Mouse (Mus musculus): Measurements from ENCODE around the gene Trim72. TPM values are rescaled to one million over a fixed set of nuclear protein-coding genes. Genes with fewer than 3 reads are reported as not detected.
"Not testable (repeated sequence)": the region's sequence is repeated elsewhere in the genome, so short reads cannot be mapped to it uniquely, and the experiment has no call there.

Trim72 gene
- polyA plus RNA-seq, 1 experiment from 2014 or later: 3.6 TPM

DNA sequence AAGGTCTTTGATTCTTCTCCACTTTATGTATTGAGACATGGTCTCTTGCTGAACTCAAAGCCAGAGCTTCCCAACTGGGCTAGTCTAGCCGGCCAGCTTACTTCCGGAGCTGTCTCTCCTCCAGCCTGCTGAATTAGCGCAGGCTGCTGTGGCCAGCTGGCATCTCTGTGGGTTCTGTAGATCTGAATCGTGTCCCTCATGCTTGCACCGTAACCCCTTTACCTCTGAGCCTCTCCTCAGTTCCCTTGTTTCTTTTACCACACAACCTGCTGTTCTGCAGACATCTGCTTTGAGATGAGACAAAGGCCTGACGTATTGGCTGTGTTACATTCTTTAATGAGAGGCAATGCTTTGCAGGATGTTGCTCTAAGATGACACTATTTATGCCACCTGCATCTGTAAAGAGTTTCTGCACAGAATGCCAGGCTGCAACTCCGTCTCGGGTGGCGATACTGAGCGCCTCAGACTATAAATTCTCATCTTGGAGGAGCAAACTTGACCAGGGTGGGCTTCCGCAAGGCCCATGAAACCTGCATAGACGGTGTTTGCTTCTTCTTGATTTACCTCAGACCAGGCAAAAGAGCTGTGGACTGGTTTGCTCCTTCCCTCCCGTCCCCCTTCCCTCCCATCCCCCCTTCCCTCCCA lies 8.5 kb downstream of the Trim72 start:
- Histone ChIP-seq H3K36me3 (no peaks in the 10 kb centered on the region), H3K4me2 (replicated peaks) (no peak overlapping the region), H3K27ac (replicated peaks) (no peak overlapping the region), H3K9ac (no peak overlapping the region), H3K9me3 (replicated peaks) (no peaks in the 10 kb centered on the region), H3K4me1 (no peaks in the 10 kb centered on the region), H3K27me3 (no peaks in the 10 kb centered on the region), H3K4me3 (replicated peaks) (no peak overlapping the region)
- WGBS: 71% methylated on average over 13 of the region's 13 CpGs
- no peak for ATAC-seq (ENCODE audit: insufficient number of reproducible peaks, low FRiP score, low TSS enrichment, low read depth)

DNA sequence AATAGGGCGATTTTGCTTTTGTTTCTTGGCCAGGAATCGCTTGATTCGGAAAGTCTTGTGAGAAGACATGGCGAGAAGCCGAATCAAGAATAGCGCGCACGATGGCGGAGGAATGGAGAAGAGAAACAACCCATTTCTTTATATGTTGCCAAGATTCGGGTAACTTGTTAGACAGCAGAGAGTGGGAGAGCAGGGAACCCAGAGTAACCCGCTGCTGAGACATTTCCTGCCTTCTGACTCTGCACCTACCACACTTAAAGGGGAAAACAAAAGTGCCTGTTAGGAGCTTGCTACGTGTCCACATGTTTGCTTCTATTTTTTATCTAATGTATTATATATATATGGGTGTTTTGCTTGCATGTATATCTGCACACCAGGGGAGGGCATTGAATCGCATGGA lies 9.4 kb downstream of the Trim72 start:
- no peak for ATAC-seq (ENCODE audit: insufficient number of reproducible peaks, low FRiP score, low TSS enrichment, low read depth)
- Histone ChIP-seq H3K9me3 (replicated peaks) (no peaks in the 10 kb centered on the region), H3K4me1 (no peaks in the 10 kb centered on the region), H3K4me3 (replicated peaks) (no peak overlapping the region), H3K36me3 (no peaks in the 10 kb centered on the region), H3K9ac (no peak overlapping the region), H3K27me3 (no peaks in the 10 kb centered on the region), H3K4me2 (replicated peaks) (no peak overlapping the region), H3K27ac (replicated peaks) (no peak overlapping the region)
- 90% methylated on average over 13 of the region's 13 CpGs for WGBS

DNA sequence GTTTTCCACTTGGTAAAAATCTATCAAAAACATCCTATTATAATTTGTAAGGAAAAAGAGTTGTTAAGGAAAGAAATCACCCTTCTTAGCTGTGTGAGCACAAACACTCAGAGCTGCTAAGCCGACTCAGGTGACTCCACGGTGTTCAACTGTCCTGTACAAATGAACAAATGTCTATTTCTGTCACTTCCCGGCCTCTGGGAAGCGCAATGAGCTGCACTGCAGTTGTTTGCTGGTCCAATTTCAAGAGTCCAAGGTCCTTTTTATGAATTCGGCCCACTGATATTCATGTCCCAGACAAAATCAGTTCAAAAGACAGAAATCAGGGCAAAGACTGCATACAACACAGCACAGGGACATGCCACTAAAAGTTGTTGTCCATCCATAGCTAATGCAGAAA lies 12.4 kb downstream of the Trim72 start:
- not testable (repeated sequence) for H3K4me2 ChIP-seq (replicated peaks); H3K27ac ChIP-seq (replicated peaks); H3K36me3 ChIP-seq; H3K4me1 ChIP-seq; ATAC-seq (ENCODE audit: insufficient number of reproducible peaks, low FRiP score, low TSS enrichment, low read depth); H3K9ac ChIP-seq; H3K9me3 ChIP-seq (replicated peaks); H3K4me3 ChIP-seq (replicated peaks); H3K27me3 ChIP-seq
- whole genome bisulfite sequencing: 66% methylated on average over 5 of the region's 5 CpGs

DNA sequence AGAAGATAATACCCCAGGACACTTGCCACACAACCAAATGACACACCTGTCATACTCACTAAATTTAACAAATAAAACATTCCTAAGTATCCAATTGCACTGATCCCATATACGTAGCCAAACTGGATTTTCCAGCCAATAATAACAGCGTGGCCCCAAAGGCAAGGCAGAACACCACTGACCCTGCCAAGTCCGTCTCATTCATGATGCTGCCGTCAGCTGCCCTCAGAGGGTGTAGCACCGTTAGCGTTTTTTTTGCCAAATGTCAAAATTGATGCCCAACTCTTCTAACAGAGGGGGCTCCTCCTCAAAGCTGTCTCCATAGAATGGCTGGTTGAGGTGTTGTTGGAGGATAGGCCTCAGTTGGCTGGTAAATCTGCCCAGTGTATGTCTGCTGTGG lies 12.9 kb downstream of the Trim72 start:
- Histone ChIP-seq H3K4me2 (replicated peaks) (no peak overlapping the region), H3K4me3 (replicated peaks) (no peak overlapping the region), H3K9me3 (replicated peaks) (no peaks in the 10 kb centered on the region), H3K36me3 (no peaks in the 10 kb centered on the region), H3K9ac (no peak overlapping the region), H3K27ac (replicated peaks) (no peak overlapping the region), H3K4me1 (no peaks in the 10 kb centered on the region), H3K27me3 (no peaks in the 10 kb centered on the region)
- ATAC-seq (ENCODE audit: insufficient number of reproducible peaks, low FRiP score, low TSS enrichment, low read depth): no peak
- WGBS: 61% methylated on average over 6 of the region's 6 CpGs

DNA sequence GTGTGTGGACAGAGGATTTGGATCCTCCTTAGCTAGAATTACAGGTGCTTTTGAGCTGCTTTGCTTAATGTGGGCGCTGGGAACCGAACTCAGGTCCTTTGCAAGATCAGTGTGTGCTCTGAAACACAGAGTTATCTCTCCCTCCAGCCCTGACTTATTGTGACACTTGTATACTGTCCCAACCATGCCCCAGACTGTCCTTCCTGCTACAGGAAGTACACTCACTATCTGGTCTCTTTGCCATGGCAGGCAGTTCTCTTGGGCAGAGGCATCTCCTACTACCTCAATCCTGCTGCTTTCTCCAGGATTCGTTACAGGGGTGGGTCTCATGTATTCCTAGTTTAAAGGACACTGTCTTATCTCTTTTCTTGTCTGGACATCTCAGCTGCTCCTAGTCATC lies 14.5 kb downstream of the Trim72 start:
- no peak overlapping the region for H3K9ac ChIP-seq
- no peak overlapping the region for H3K4me2 ChIP-seq (replicated peaks)
- H3K4me3 ChIP-seq (replicated peaks): no peak overlapping the region
- no peak overlapping the region for H3K27ac ChIP-seq (replicated peaks)
- no peaks in the 10 kb centered on the region for H3K36me3 ChIP-seq
- 86% methylated on average over 3 of the region's 3 CpGs for WGBS
- ATAC-seq (ENCODE audit: insufficient number of reproducible peaks, low FRiP score, low TSS enrichment, low read depth): no peak
- H3K9me3 ChIP-seq (replicated peaks): no peaks in the 10 kb centered on the region
- H3K27me3 ChIP-seq: no peaks in the 10 kb centered on the region
- H3K4me1 ChIP-seq: no peaks in the 10 kb centered on the region

DNA sequence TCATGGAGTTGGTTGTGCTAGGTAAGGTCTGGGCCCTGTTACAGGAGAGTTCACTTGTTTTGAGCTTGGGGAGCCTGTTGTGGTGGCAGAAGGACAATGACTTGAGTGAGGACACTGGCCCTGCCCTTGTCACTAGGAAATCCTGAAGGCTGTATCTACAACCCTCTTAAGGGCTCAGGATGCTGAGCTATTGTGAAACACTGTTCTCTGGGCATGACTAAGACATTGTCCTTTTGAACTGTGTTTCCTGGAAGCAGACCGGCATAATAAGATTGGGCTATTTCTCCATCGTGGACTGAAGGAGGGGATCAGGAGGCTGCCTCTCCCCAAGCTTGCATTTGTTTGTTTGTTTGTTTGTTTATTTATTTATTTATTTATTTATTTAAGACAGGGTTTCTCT lies 15.4 kb downstream of the Trim72 start:
- no peak for ATAC-seq (ENCODE audit: insufficient number of reproducible peaks, low FRiP score, low TSS enrichment, low read depth)
- no peaks in the 10 kb centered on the region for H3K36me3 ChIP-seq
- H3K27ac ChIP-seq (replicated peaks): no peak overlapping the region
- no peak overlapping the region for H3K9ac ChIP-seq
- WGBS: 80% methylated on average over 2 of the region's 2 CpGs
- H3K4me1 ChIP-seq: no peaks in the 10 kb centered on the region
- no peak overlapping the region for H3K4me2 ChIP-seq (replicated peaks)
- no peaks in the 10 kb centered on the region for H3K27me3 ChIP-seq
- no peak overlapping the region for H3K4me3 ChIP-seq (replicated peaks)
- no peaks in the 10 kb centered on the region for H3K9me3 ChIP-seq (replicated peaks)

DNA sequence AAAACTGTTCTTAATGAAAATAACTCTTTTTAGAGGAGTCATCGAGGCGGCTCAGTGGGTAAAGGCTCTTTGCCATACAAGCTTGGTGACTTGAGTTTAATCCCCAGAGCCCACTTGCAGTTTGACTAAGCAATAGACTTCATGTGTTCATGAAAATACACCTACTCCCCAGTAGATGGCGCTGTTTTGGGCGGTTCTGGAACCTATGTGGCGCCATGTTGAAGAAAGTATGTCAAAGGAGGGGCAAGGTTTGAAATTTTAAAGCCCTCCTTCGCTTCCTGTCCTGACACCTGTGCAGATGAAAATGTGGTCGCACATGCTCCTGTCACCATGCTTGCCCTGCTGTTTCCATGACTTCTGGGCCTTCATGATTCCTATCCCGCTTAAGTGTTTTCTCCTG lies 19.2 kb downstream of the Trim72 start:
- ATAC-seq (ENCODE audit: insufficient number of reproducible peaks, low FRiP score, low TSS enrichment, low read depth): no peak
- Histone ChIP-seq H3K36me3 (no peaks in the 10 kb centered on the region), H3K27ac (replicated peaks) (no peak overlapping the region), H3K4me1 (no peaks in the 10 kb centered on the region), H3K9ac (no peak overlapping the region), H3K4me3 (replicated peaks) (no peak overlapping the region), H3K27me3 (no peaks in the 10 kb centered on the region), H3K9me3 (replicated peaks) (no peaks in the 10 kb centered on the region), H3K4me2 (replicated peaks) (no peak overlapping the region)
- WGBS: 60% methylated on average over 8 of the region's 8 CpGs

DNA sequence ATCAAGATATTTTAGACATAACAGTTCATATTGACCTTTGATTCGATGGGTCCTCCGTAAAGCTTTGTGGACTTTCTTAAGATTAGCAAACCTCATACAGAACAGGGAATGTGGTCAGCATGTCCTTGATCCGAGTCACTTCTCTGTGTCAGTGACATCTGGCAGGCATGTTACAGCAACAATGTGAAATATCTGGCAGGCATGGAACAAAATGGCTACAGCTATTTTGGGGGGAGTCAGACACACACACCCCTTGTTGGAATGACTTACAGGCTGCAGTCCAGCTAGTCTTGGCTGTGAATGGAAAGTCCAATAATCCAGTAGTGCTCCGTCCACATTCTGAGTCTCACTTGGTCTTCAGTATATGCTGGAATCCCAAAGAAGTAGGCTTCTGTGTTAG lies 19.8 kb downstream of the Trim72 start:
- H3K4me1 ChIP-seq: no peaks in the 10 kb centered on the region
- H3K27ac ChIP-seq (replicated peaks): no peak overlapping the region
- H3K9ac ChIP-seq: no peak overlapping the region
- no peaks in the 10 kb centered on the region for H3K27me3 ChIP-seq
- no peak for ATAC-seq (ENCODE audit: insufficient number of reproducible peaks, low FRiP score, low TSS enrichment, low read depth)
- WGBS: 81% methylated on average over 4 of the region's 4 CpGs
- no peak overlapping the region for H3K4me2 ChIP-seq (replicated peaks)
- no peak overlapping the region for H3K4me3 ChIP-seq (replicated peaks)
- no peaks in the 10 kb centered on the region for H3K36me3 ChIP-seq
- H3K9me3 ChIP-seq (replicated peaks): no peaks in the 10 kb centered on the region

DNA sequence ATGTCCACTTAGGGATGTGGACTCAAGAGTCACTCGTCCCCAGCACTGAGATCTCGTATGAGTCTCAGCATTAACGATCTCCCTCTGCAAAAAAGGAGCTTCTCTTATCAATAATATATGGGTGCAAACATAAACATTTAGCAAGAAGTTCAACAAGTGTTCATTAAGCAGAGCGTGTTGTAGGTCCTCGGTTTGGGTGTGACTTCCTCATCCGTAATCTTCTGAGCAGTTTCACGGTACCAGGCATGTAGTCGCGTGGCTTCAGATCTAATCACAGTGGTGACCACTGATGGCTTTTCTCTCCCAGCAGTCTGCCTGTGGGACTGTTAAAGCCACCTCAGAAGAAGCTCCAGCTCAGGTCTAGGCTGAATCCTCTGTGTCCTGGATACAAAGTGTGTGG lies 20.6 kb downstream of the Trim72 start:
- WGBS: 90% methylated on average over 9 of the region's 9 CpGs
- Histone ChIP-seq H3K4me3 (replicated peaks) (no peak overlapping the region), H3K27me3 (no peaks in the 10 kb centered on the region), H3K4me1 (no peaks in the 10 kb centered on the region), H3K27ac (replicated peaks) (no peak overlapping the region), H3K4me2 (replicated peaks) (no peak overlapping the region), H3K9me3 (replicated peaks) (no peaks in the 10 kb centered on the region), H3K36me3 (no peaks in the 10 kb centered on the region), H3K9ac (no peak overlapping the region)
- no peak for ATAC-seq (ENCODE audit: insufficient number of reproducible peaks, low FRiP score, low TSS enrichment, low read depth)

DNA sequence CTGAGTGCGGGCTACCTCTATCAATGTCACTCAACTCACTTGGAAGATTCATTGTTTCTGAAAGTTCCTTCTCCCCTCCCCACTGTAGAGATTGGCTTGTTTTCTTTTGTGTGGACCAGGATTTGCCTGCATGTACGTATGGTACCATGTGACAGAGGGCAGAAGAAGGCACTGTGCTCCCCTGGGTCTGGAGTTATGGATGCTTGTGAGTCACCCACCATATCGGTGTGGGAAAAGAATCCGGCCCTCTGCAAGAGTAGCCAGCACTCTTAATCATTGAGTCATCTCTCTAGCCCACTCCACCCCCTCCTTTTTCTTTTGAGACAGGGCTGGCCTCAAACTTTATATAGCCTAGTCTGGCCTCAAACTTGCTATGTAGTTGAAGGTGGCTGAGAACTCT lies 21.2 kb downstream of the Trim72 start:
- H3K4me2 ChIP-seq (replicated peaks): no peak overlapping the region
- H3K4me3 ChIP-seq (replicated peaks): no peak overlapping the region
- 85% methylated on average over 4 of the region's 4 CpGs for WGBS
- no peaks in the 10 kb centered on the region for H3K27me3 ChIP-seq
- H3K4me1 ChIP-seq: no peaks in the 10 kb centered on the region
- H3K27ac ChIP-seq (replicated peaks): no peak overlapping the region
- no peaks in the 10 kb centered on the region for H3K9me3 ChIP-seq (replicated peaks)
- no peaks in the 10 kb centered on the region for H3K36me3 ChIP-seq
- no peak for ATAC-seq (ENCODE audit: insufficient number of reproducible peaks, low FRiP score, low TSS enrichment, low read depth)
- no peak overlapping the region for H3K9ac ChIP-seq

DNA sequence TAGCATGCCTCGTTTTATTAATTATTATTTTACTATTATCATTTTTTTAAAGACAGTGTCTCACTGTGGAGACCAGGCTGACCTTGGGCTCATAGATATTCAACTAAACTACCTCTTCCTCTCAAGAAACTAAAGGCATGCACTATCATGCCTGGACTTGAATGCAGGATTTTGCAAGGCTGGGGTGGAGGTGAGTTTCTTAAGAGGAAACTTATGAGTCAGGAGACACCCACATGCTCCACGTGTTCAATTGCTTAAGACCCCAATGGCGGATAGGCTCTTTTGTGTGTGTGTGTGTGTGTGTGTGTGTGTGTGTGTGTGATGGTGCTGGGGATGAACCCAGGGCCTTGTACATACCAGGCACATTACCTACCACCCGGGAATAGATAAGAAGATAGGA lies 21.6 kb downstream of the Trim72 start:
- H3K27ac ChIP-seq (replicated peaks): no peak overlapping the region
- no peaks in the 10 kb centered on the region for H3K27me3 ChIP-seq
- H3K9ac ChIP-seq: no peak overlapping the region
- H3K4me2 ChIP-seq (replicated peaks): no peak overlapping the region
- 72% methylated on average over 4 of the region's 4 CpGs for WGBS
- H3K36me3 ChIP-seq: no peaks in the 10 kb centered on the region
- no peaks in the 10 kb centered on the region for H3K4me1 ChIP-seq
- no peak for ATAC-seq (ENCODE audit: insufficient number of reproducible peaks, low FRiP score, low TSS enrichment, low read depth)
- H3K4me3 ChIP-seq (replicated peaks): no peak overlapping the region
- H3K9me3 ChIP-seq (replicated peaks): no peaks in the 10 kb centered on the region

DNA sequence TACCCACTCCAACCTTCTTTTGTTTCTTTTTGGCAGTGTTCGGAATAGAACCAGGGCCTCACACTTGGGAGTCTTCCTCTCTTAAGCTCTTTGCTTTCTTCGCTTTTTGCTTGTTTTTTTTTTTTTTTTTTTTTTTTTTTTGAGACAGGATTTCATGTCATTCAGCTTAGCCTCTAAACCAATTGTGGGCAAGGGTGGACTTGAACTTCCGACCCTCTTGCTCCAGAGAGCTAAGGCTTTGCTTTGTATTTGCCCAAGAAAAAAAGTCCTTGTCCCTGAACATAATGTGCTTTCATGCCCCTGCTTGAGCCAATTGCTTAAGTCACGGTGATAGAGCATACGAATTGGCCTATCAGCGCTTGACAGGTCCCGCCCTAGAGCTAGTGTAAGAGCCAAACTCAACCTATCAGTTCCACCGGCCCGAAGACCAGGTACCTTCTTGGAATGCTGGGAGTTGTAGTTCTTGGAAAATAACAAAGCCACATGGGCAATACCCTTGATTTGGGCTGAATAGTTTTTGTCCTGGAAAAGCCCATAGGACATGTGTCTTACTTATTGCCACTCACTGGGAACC lies 27.7 kb downstream of the Trim72 start:
- ATAC-seq (ENCODE audit: insufficient number of reproducible peaks, low FRiP score, low TSS enrichment, low read depth): no peak; the same call in 1 of the 2 replicates
- H3K4me1 ChIP-seq: no peaks in the 10 kb centered on the region
- H3K27me3 ChIP-seq: no peaks in the 10 kb centered on the region
- 38% methylated on average over 9 of the region's 9 CpGs for WGBS
- no peaks in the 10 kb centered on the region for H3K36me3 ChIP-seq
- no peak overlapping the region for H3K27ac ChIP-seq (replicated peaks)
- no peak overlapping the region for H3K4me3 ChIP-seq (replicated peaks)
- no peak overlapping the region for H3K9ac ChIP-seq
- H3K9me3 ChIP-seq (replicated peaks): no peaks in the 10 kb centered on the region
- H3K4me2 ChIP-seq (replicated peaks): no peak overlapping the region
